Mouse (Mus musculus) cerebellum, postnatal 4 days (tissue): ENCODE measurements around the gene Pkp3.

ENCODE experiments used
- DNase-seq, 2 experiments: peaks; one replicate each; pipeline ENCODE4 v3.0.0; 2022; ENCODE audit warnings: low spot score in 2 of 2, mixed read lengths in 1 of 2

The Pkp3 gene

GRCm38 (mm10) chr7:141057541-141057940 is 20.5 kb upstream of the Pkp3 start:
- DNase-seq: no peak

- no peak for DNase-seq
These were observed 19.2 kb upstream of the Pkp3 start for GRCm38 (mm10) chr7:141058601-141059341.

GRCm38 (mm10) chr7:141059929-141060328 is 18.1 kb upstream of the Pkp3 start:
- no peak for DNase-seq

- peak; percentile 80 to 88 for DNase-seq
These were observed 17.4 kb upstream of the Pkp3 start, which contains the start of gene B4galnt4 for GRCm38 (mm10) chr7:141060426-141061242. Gene B4galnt4 (plus strand): TSS chr7:141061104.

- DNase-seq: peak in 1 of 2 experiments; percentile 52
These were observed 16.7 kb upstream of the Pkp3 start for GRCm38 (mm10) chr7:141061269-141061692.

- DNase-seq: no peak
These were observed 15.5 kb upstream of the Pkp3 start for GRCm38 (mm10) chr7:141062525-141062924.

GRCm38 (mm10) chr7:141063353-141063752 is 14.7 kb upstream of the Pkp3 start:
- no peak for DNase-seq

GRCm38 (mm10) chr7:141064175-141064574 is 13.8 kb upstream of the Pkp3 start:
- no peak for DNase-seq

- no peak for DNase-seq
These were observed 13.4 kb upstream of the Pkp3 start for GRCm38 (mm10) chr7:141064576-141064975.

GRCm38 (mm10) chr7:141068351-141068750 is 9.7 kb upstream of the Pkp3 start:
- no peak for DNase-seq

GRCm38 (mm10) chr7:141070058-141070862 is 7.8 kb upstream of the Pkp3 start:
- DNase-seq: peak; percentile 73 to 75

GRCm38 (mm10) chr7:141072017-141072745 is 5.8 kb upstream of the Pkp3 start:
- no peak for DNase-seq

GRCm38 (mm10) chr7:141073782-141074181 is 4.2 kb upstream of the Pkp3 start:
- DNase-seq: no peak

- no peak for DNase-seq
These were observed 858 bp downstream of the Pkp3 start for GRCm38 (mm10) chr7:141078876-141079275.

GRCm38 (mm10) chr7:141079481-141080449 is 1.7 kb downstream of the Pkp3 start:
- no peak for DNase-seq

GRCm38 (mm10) chr7:141087894-141088293 is 9.9 kb downstream of the Pkp3 start:
- no peak for DNase-seq

GRCm38 (mm10) chr7:141088473-141088872 is 10.5 kb downstream of the Pkp3 start:
- DNase-seq: no peak

GRCm38 (mm10) chr7:141090228-141090627 is 12.2 kb downstream of the Pkp3 start:
- DNase-seq: no peak

- peak in 1 of 2 experiments; percentile 64 for DNase-seq
These were observed 14.2 kb downstream of the Pkp3 start for GRCm38 (mm10) chr7:141092051-141092735.
